Mouse (Mus musculus): ENCODE data around the gene Kremen1. TPM values are rescaled to one million over a fixed set of nuclear protein-coding genes. Genes with fewer than 3 reads are reported as not detected.

Gene Kremen1
- polyA plus RNA-seq, 1 experiment, result 170 TPM

DNA sequence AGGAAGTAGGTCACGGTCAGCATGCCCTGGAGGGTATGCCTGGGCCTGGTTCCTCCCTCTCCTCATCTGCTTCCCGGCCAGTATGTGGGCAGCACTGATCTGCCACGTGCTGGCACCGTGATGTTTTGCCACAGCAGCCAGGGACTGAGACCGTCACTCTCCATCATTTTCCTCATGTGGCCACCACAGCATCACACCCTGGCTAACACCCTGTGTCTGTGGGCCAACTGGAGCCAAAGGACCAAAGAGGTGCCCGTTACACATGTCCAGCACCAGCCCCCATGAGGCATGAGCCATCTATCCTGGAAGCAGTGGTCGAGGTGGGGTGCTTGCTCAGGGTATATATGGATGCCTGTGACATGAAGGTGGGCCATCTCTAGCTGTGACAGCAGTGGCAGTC lies 86.2 kb downstream of the Kremen1 start:
- peaks cover 68% of the 10 kb centered on the region for H3K4me1 ChIP-seq (replicated peaks; ENCODE audit: control insufficient read depth, insufficient read depth, low read length)
- TF ChIP-seq POLR2A (IDR thresholded peaks at IDR 0.05; ENCODE audit: control insufficient read depth, extremely low read depth, insufficient read depth, low read length, poor library complexity) (no peak), CTCF (IDR thresholded peaks at IDR 0.05; ENCODE audit: borderline replicate concordance, control insufficient read depth, extremely low read depth, insufficient read depth, low read length, poor library complexity) (no peak)
- H3K27ac ChIP-seq (ENCODE audit: control insufficient read depth, insufficient read depth, low read length), result no peak overlapping the region
- no peak overlapping the region for H3K4me3 ChIP-seq (ENCODE audit: control insufficient read depth, insufficient read depth, low read length)
- no peaks in the 10 kb centered on the region for H3K36me3 ChIP-seq (ENCODE audit: control insufficient read depth, insufficient read depth, low read length)
- H3K27me3 ChIP-seq (ENCODE audit: control insufficient read depth, insufficient read depth, low read length), result no peaks in the 10 kb centered on the region
- WGBS, result 97% methylated on average over 7 of the region's 7 CpGs
- no peak for DNase-seq

DNA sequence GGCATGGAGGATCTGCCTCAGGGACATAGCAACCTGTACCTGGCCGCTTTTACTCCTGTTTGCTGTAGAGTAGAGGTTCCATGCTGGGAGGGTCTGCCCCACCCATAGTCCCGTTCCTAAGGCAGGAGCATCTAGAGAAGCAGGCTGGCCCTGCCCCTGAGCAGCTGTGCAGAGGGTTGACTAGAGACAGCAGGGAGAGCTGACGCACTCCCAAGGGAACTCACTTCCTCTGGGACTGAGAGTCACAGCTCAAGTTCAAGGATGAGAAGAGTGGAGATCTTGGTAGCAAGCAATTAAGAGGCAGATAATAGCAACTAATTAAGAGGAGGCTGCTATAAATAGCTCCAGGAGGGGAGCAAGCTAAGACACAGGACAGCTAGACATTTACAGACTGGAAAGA lies 88.5 kb downstream of the Kremen1 start:
- WGBS, result 81% methylated on average over 3 of the region's 3 CpGs
- no peak overlapping the region for H3K27ac ChIP-seq (ENCODE audit: control insufficient read depth, insufficient read depth, low read length)
- no peaks in the 10 kb centered on the region for H3K36me3 ChIP-seq (ENCODE audit: control insufficient read depth, insufficient read depth, low read length)
- H3K27me3 ChIP-seq (ENCODE audit: control insufficient read depth, insufficient read depth, low read length), result no peaks in the 10 kb centered on the region
- TF ChIP-seq POLR2A (IDR thresholded peaks at IDR 0.05; ENCODE audit: control insufficient read depth, extremely low read depth, insufficient read depth, low read length, poor library complexity) (no peak), CTCF (IDR thresholded peaks at IDR 0.05; ENCODE audit: borderline replicate concordance, control insufficient read depth, extremely low read depth, insufficient read depth, low read length, poor library complexity) (no peak)
- H3K4me3 ChIP-seq (ENCODE audit: control insufficient read depth, insufficient read depth, low read length), result no peak overlapping the region
- H3K4me1 ChIP-seq (replicated peaks; ENCODE audit: control insufficient read depth, insufficient read depth, low read length), result peaks cover 46% of the 10 kb centered on the region
- no peak for DNase-seq

DNA sequence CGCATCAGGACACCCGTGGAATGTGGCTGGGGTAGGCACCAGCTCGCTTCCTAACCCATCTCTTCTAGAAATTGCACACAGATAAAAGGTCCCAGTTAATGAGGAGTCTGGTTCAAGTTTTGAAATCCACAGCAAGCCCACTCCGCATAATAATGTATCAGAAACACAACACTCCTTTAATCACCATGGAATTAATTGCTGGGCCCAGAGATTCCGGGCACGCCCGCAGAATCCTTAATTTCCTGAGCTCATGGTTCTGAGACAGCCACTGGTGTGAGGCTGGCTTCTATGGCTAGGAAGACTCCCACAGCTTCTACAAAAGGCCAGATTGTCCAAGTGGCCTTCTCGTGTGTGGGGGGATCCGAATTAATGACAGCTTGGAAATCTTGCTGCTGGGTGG lies 94.0 kb downstream of the Kremen1 start:
- TF ChIP-seq CTCF (IDR thresholded peaks at IDR 0.05; ENCODE audit: borderline replicate concordance, control insufficient read depth, extremely low read depth, insufficient read depth, low read length, poor library complexity), result no peak
- no peak for TF ChIP-seq POLR2A (IDR thresholded peaks at IDR 0.05; ENCODE audit: control insufficient read depth, extremely low read depth, insufficient read depth, low read length, poor library complexity)

GRCm38 (mm10) chr11:5165471-5165916 lies 95.9 kb downstream of the Kremen1 start:
- H3K27ac ChIP-seq (ENCODE audit: control insufficient read depth, insufficient read depth, low read length), result no peak overlapping the region
- TF ChIP-seq POLR2A (IDR thresholded peaks at IDR 0.05; ENCODE audit: control insufficient read depth, extremely low read depth, insufficient read depth, low read length, poor library complexity) (no peak), CTCF (IDR thresholded peaks at IDR 0.05; ENCODE audit: borderline replicate concordance, control insufficient read depth, extremely low read depth, insufficient read depth, low read length, poor library complexity) (no peak)
- H3K4me3 ChIP-seq (ENCODE audit: control insufficient read depth, insufficient read depth, low read length), result no peak overlapping the region
- no peak for DNase-seq
- WGBS, result 85% methylated on average over 8 of the region's 8 CpGs
- H3K36me3 ChIP-seq (ENCODE audit: control insufficient read depth, insufficient read depth, low read length), result no peaks in the 10 kb centered on the region
- no peaks in the 10 kb centered on the region for H3K27me3 ChIP-seq (ENCODE audit: control insufficient read depth, insufficient read depth, low read length)
- peaks cover 9% of the 10 kb centered on the region for H3K4me1 ChIP-seq (replicated peaks; ENCODE audit: control insufficient read depth, insufficient read depth, low read length)

More for the DNA sequence above, 94.0 kb downstream of the Kremen1 start:
- H3K4me1 ChIP-seq (replicated peaks; ENCODE audit: control insufficient read depth, insufficient read depth, low read length), result peaks cover 9% of the 10 kb centered on the region
- no peak overlapping the region for H3K27ac ChIP-seq (ENCODE audit: control insufficient read depth, insufficient read depth, low read length)
- WGBS, result 94% methylated on average over 9 of the region's 9 CpGs
- no peak overlapping the region for H3K4me3 ChIP-seq (ENCODE audit: control insufficient read depth, insufficient read depth, low read length)
- H3K27me3 ChIP-seq (ENCODE audit: control insufficient read depth, insufficient read depth, low read length), result no peaks in the 10 kb centered on the region
- H3K36me3 ChIP-seq (ENCODE audit: control insufficient read depth, insufficient read depth, low read length), result no peaks in the 10 kb centered on the region
- DNase-seq, result no peak

GRCm38 (mm10) chr11:5164310-5164709 lies 97.0 kb downstream of the Kremen1 start:
- H3K27me3 ChIP-seq (ENCODE audit: control insufficient read depth, insufficient read depth, low read length), result no peaks in the 10 kb centered on the region
- H3K4me3 ChIP-seq (ENCODE audit: control insufficient read depth, insufficient read depth, low read length), result no peak overlapping the region
- TF ChIP-seq POLR2A (IDR thresholded peaks at IDR 0.05; ENCODE audit: control insufficient read depth, extremely low read depth, insufficient read depth, low read length, poor library complexity) (no peak), CTCF (IDR thresholded peaks at IDR 0.05; ENCODE audit: borderline replicate concordance, control insufficient read depth, extremely low read depth, insufficient read depth, low read length, poor library complexity) (no peak)
- peaks cover 9% of the 10 kb centered on the region for H3K4me1 ChIP-seq (replicated peaks; ENCODE audit: control insufficient read depth, insufficient read depth, low read length)
- H3K36me3 ChIP-seq (ENCODE audit: control insufficient read depth, insufficient read depth, low read length), result no peaks in the 10 kb centered on the region
- H3K27ac ChIP-seq (ENCODE audit: control insufficient read depth, insufficient read depth, low read length), result no peak overlapping the region
- DNase-seq, result no peak
- WGBS, result 65% methylated on average over 8 of the region's 8 CpGs

- WGBS, result 94% methylated on average over 8 of the region's 8 CpGs
- TF ChIP-seq CTCF (IDR thresholded peaks at IDR 0.05; ENCODE audit: borderline replicate concordance, control insufficient read depth, extremely low read depth, insufficient read depth, low read length, poor library complexity), result no peak
- TF ChIP-seq POLR2A (IDR thresholded peaks at IDR 0.05; ENCODE audit: control insufficient read depth, extremely low read depth, insufficient read depth, low read length, poor library complexity), result no peak
- no peaks in the 10 kb centered on the region for H3K36me3 ChIP-seq (ENCODE audit: control insufficient read depth, insufficient read depth, low read length)
- peaks cover 9% of the 10 kb centered on the region for H3K4me1 ChIP-seq (replicated peaks; ENCODE audit: control insufficient read depth, insufficient read depth, low read length)
- H3K4me3 ChIP-seq (ENCODE audit: control insufficient read depth, insufficient read depth, low read length), result no peak overlapping the region
- no peaks in the 10 kb centered on the region for H3K27me3 ChIP-seq (ENCODE audit: control insufficient read depth, insufficient read depth, low read length)
- no peak overlapping the region for H3K27ac ChIP-seq (ENCODE audit: control insufficient read depth, insufficient read depth, low read length)
- no peak for DNase-seq
Observed at GRCm38 (mm10) chr11:5163421-5163820, 97.9 kb downstream of the Kremen1 start.
